9 mouse cellular contexts compared by ENCODE assay signal in the genomic region with DNA sequence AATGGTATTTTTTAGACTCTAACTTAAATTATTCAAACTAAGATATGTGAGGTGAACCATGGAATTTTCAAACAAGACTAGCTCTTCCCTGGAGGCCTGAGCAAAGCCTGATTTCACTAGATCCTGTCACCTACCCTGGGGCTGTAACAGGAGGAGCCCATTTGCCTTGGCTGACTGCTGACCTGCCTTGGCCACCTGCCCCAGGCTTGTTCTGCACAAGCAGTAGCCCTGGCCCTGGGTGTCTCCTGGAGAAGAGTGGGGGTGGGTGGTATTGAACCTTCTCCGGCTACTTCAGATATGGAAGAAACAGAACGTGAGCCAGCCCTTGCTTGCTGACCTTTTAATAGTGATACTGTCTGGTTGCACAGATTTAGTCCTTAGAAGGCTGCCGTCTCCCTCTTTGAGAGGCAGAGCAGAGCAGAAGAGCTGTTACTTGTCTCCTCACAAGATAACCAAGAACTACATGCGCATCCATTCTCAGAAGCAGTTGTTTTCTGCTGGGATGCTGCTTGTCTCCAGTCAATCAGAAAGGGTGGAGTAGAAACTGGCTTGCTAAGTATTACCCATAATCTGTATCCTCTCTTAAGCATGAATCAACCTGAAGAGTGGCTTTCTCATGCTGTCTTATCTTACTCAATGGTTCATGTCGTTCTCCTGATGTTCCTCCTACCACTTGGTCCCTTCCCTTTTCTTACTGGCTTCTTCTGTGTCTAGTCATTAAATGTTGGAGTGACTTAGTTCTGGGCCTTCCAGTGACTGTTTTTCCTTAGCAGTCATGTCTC. TPM values are rescaled to one million over a fixed set of nuclear protein-coding genes. Genes with fewer than 3 reads are reported as not detected.
DNase-seq lines count a peak whose midpoint lies in the region; ATAC-seq and TF ChIP-seq lines count a peak whose summit lies in the region.
"Had no signal": no experiment of that assay in that cellular context is flagged by ENCODE, and none has a peak within 500 bp of the region (broad histone marks: within the 10 kb centered on the region; RNA-seq: fewer than 3 reads in every experiment).

No protein-coding gene starts in this region.

- H3K36me3 ChIP-seq in liver, adult 2 months (ENCODE audit: control insufficient read depth, insufficient read depth, low read length), result no peaks in the 10 kb centered on the region
- no peaks in the 10 kb centered on the region for H3K36me3 ChIP-seq in forebrain, postnatal 0 days (ENCODE audit: insufficient read depth)

- H3K79me2 ChIP-seq in liver, adult 2 months (ENCODE audit: control insufficient read depth, insufficient read depth, low read length), result peaks cover 24% of the 10 kb centered on the region; the same call in 1 of the 2 replicates

- no peak overlapping the region for H3K4me3 ChIP-seq in liver, adult 2 months (ENCODE audit: insufficient read depth, low read depth, low read length)
- H3K4me3 ChIP-seq in forebrain, postnatal 0 days (ENCODE audit: low read depth, low read length), result no peak overlapping the region

- no peak overlapping the region; the same call in 1 of the 2 replicates for H3K27ac ChIP-seq in liver, adult 2 months (replicated peaks; ENCODE audit: insufficient read depth, low read depth, low read length)
- no peak overlapping the region for H3K27ac ChIP-seq in forebrain, postnatal 0 days (ENCODE audit: low read depth, low read length)

- intact Hi-C loops in left cerebral cortex, postnatal 25 days (cut with DNase I), result no loop called here

- peak; percentile 86 for DNase-seq in heart, adult 11 months
- DNase-seq in heart, postnatal 4 days, result no peak
- peak; percentile 67 for DNase-seq in MEL-GATA-1-ER (ENCODE audit: extremely low read depth, low read depth)
- peak; percentile 46 to 51 for DNase-seq in cerebellum, postnatal 36 days
- DNase-seq in liver, adult 2 months (ENCODE audit: extremely low read depth, low read depth, low spot score), result peak; percentile 46
- no peak for DNase-seq in retina, postnatal 1 day
- no peak for DNase-seq in forebrain, postnatal 0 days
- DNase-seq in left cerebral cortex, postnatal 25 days (ENCODE audit: low spot score in 2 of 2), result no peak
- DNase-seq: lung, adult 18-20 months had no signal

- no peak for ATAC-seq in forebrain, postnatal 0 days

- WGBS in liver, adult 2 months, result 75% methylated on average over 5 of the region's 5 CpGs
- 90% methylated on average over 5 of the region's 5 CpGs for WGBS in forebrain, postnatal 0 days

- peaks cover 13% of the 10 kb centered on the region for H3K4me1 ChIP-seq in liver, adult 2 months (ENCODE audit: control insufficient read depth, insufficient read depth, low read length)
- no peaks in the 10 kb centered on the region for H3K4me1 ChIP-seq in forebrain, postnatal 0 days (ENCODE audit: insufficient read depth)

- no peak for TF ChIP-seq POLR2A in liver, adult 2 months (IDR thresholded peaks at IDR 0.05; ENCODE audit: extremely low read depth, insufficient read depth, low read length)

- H3K9ac ChIP-seq in liver, adult 2 months (ENCODE audit: low read depth, low read length), result no peak overlapping the region
- no peak overlapping the region for H3K9ac ChIP-seq in forebrain, postnatal 0 days

- H3K27me3 ChIP-seq in liver, adult 2 months (ENCODE audit: control insufficient read depth, insufficient read depth, low read length), result no peaks in the 10 kb centered on the region
- H3K27me3 ChIP-seq in forebrain, postnatal 0 days (ENCODE audit: insufficient read depth, low read length), result no peaks in the 10 kb centered on the region

- TF ChIP-seq CTCF in liver, adult 2 months (IDR thresholded peaks at IDR 0.05; ENCODE audit: low read depth, low read length), result no peak
- no peak for TF ChIP-seq CTCF in forebrain, postnatal 0 days (IDR thresholded peaks at IDR 0.05; ENCODE audit: low read depth)

- no peak overlapping the region for H3K4me2 ChIP-seq in forebrain, postnatal 0 days (ENCODE audit: low read depth)

- no peaks in the 10 kb centered on the region for H3K9me3 ChIP-seq in forebrain, postnatal 0 days (ENCODE audit: low read length)

RNA-seq across cellular contexts. Expression of a gene that starts 12.9 kb away (rescaled TPM):
- 10 to 100 TPM; 22.6 TPM for total RNA-seq in heart, postnatal 4 days (2021)
- 20.3 and 24.3 TPM in 2 replicates for total RNA-seq in liver, adult 2 months (2014; rRNA removed)
- polyA plus RNA-seq in liver, adult 2 months (2012; rRNA removed), result 14.4 and 14.6 TPM in 2 replicates
- 43.5 and 52.8 TPM in 2 replicates for total RNA-seq in forebrain, postnatal 0 days (2014; rRNA removed)
- 16.9 and 22.0 TPM in 2 replicates for polyA plus RNA-seq in forebrain, postnatal 0 days (2015; fragmentation: Nextera tagmentation; extraction: Ambion mirVana)
- total RNA-seq in left cerebral cortex, postnatal 25 days (2021), result 10 to 100 TPM; 44.6 to 46.3 TPM

RNA-seq across cellular contexts. Expression of a gene that starts 46.3 kb away (rescaled TPM):
- total RNA-seq in heart, postnatal 4 days (2021), result 1 to 10 TPM in 1 of 2 experiments, not detected in 1; 1.9 TPM
- total RNA-seq in liver, adult 2 months (2014; rRNA removed), result 0.54 and 2.2 TPM in 2 replicates
- 1.2 and 2.2 TPM in 2 replicates for polyA plus RNA-seq in liver, adult 2 months (2012; rRNA removed)
- total RNA-seq in forebrain, postnatal 0 days (2014; rRNA removed), result 1.4 and 3.0 TPM in 2 replicates
- 5.5 and 5.6 TPM in 2 replicates for polyA plus RNA-seq in forebrain, postnatal 0 days (2015; fragmentation: Nextera tagmentation; extraction: Ambion mirVana)
- total RNA-seq in left cerebral cortex, postnatal 25 days (2021), result 1 to 10 TPM; 1.3 to 3.2 TPM

RNA-seq across cellular contexts. Expression of a gene that starts 48.2 kb away (rescaled TPM):
- 10 to 100 TPM; 26.6 to 26.8 TPM for total RNA-seq in heart, postnatal 4 days (2021)
- 13.6 and 21.1 TPM in 2 replicates for total RNA-seq in liver, adult 2 months (2014; rRNA removed)
- 17.6 and 18.6 TPM in 2 replicates for polyA plus RNA-seq in liver, adult 2 months (2012; rRNA removed)
- total RNA-seq in forebrain, postnatal 0 days (2014; rRNA removed), result 17.2 and 19.9 TPM in 2 replicates
- polyA plus RNA-seq in forebrain, postnatal 0 days (2015; fragmentation: Nextera tagmentation; extraction: Ambion mirVana), result 27.7 and 29.3 TPM in 2 replicates
- 10 to 100 TPM; 11.4 to 11.5 TPM for total RNA-seq in left cerebral cortex, postnatal 25 days (2021)

RNA-seq across cellular contexts. Expression of a gene that starts 56.3 kb away (rescaled TPM):
- total RNA-seq in heart, postnatal 4 days (2021), result 1 to 10 TPM; 2.8 to 3.1 TPM
- 0.13 and 0.28 TPM in 2 replicates for total RNA-seq in liver, adult 2 months (2014; rRNA removed)
- 0.07 and 0.15 TPM in 2 replicates for polyA plus RNA-seq in liver, adult 2 months (2012; rRNA removed)
- total RNA-seq in forebrain, postnatal 0 days (2014; rRNA removed), result 1.2 and 1.4 TPM in 2 replicates
- 0.50 and 1.3 TPM in 2 replicates for polyA plus RNA-seq in forebrain, postnatal 0 days (2015; fragmentation: Nextera tagmentation; extraction: Ambion mirVana)
- total RNA-seq in left cerebral cortex, postnatal 25 days (2021), result 10 to 100 TPM; 15.0 to 17.0 TPM

RNA-seq across cellular contexts. Expression of a gene that starts 59.1 kb away (rescaled TPM):
- total RNA-seq in heart, postnatal 4 days (2021), result 1 to 10 TPM; 1.2 to 1.3 TPM
- total RNA-seq in liver, adult 2 months (2014; rRNA removed), result 5.1 and 5.8 TPM in 2 replicates
- 0.62 TPM in 2 replicates for polyA plus RNA-seq in liver, adult 2 months (2012; rRNA removed)
- total RNA-seq in forebrain, postnatal 0 days (2014; rRNA removed), result 21.2 and 23.6 TPM in 2 replicates
- 8.3 and 9.8 TPM in 2 replicates for polyA plus RNA-seq in forebrain, postnatal 0 days (2015; fragmentation: Nextera tagmentation; extraction: Ambion mirVana)
- total RNA-seq in left cerebral cortex, postnatal 25 days (2021), result 1 to 10 TPM; 4.6 to 5.8 TPM

Comparison
In these comparisons a context has a peak if more than half of its experiments do, and no peak if none do; other contexts are left out.
1. DNase-seq: peak in heart, adult 11 months (single experiment), MEL-GATA-1-ER (single experiment), cerebellum, postnatal 36 days (2 of 2) and liver, adult 2 months (single experiment); none in heart, postnatal 4 days (single experiment), retina, postnatal 1 day (single experiment), forebrain, postnatal 0 days (single experiment) and left cerebral cortex, postnatal 25 days (0 of 2).